Mouse (Mus musculus) stomach, postnatal 0 days (tissue): ENCODE measurements around the gene Mea1.

Experiments used
- CTCF ChIP-seq: IDR thresholded peaks from 2 replicates; pipeline ENCODE4 v1.5.1; 2016; ENCODE audit warnings: antibody characterized with exemption, low read depth, mild to moderate bottlenecking, moderate library complexity
- EP300 ChIP-seq: optimal IDR thresholded peaks from 2 replicates; pipeline ENCODE3; 2016; ENCODE audit warnings: antibody characterized with exemption

DNA sequence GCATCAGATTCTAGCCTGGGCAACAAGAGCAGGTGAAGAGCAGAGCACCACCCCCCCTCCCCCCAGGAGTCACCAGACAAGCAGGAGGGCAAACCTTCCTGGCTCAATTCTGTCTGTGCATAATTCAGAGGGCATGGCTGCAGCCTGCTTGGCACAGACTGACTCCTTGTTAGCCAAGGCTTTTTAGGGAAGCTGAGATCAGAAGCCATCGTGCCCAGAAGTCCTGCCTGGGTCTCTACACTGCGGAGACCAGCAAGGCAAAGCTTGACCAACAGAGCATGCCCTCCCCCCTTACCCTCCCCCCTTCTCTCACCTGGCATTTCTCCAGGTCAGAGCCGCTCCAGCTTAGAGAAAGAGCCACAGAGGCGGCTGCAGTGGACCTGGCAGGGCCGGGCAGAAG is 15.9 kb upstream of the Mea1 start:
- TF ChIP-seq EP300: no peak
- no peak for TF ChIP-seq CTCF
